Mouse (Mus musculus) ovary, adult 18-20 months (tissue): ENCODE measurements around the gene Faap20.

ENCODE experiments used
- DNase-seq: peaks from one replicate; pipeline ENCODE4 v3.0.0; 2022; ENCODE audit warnings: low spot score, mixed read lengths

The Faap20 gene

DNA sequence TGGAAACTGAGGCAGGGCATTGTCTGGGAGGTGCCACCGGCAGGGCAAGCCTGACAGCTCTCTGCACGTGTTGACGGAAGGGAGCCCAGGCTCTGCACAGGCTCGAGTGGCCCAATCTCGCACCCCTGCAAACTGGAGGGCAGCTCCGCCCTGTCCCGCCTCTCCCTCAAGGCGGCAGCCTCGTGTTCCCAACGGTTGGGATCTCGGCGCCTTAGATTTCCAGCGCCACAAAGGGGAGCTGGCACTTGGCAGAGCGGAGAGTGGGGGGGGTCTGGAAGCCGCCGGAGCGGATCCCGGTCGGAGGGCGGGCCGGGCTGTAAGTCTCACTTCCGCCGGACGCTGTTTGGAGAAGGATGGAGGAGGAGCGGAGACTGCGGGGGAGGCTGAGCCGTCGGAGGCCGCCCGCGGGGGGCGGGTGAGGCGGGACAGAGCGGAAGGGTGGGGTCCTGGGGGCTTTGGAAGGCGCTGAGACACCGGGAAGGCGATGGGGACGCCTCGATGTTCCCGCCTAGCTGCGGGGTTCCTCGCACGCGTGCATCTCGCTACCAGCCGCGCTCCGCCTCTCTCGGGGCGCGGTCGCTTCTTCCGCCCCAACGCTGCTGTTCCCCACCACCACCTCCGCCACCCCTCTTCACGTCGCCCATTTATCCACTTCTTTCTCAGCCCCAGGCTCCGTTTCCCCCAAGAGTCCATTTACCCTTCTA lies at the start of gene Faap20:
Gene Faap20 (plus strand): TSS at position 155 of the 704 bp plus-strand sequence.
- peak; percentile 83 for DNase-seq

DNA sequence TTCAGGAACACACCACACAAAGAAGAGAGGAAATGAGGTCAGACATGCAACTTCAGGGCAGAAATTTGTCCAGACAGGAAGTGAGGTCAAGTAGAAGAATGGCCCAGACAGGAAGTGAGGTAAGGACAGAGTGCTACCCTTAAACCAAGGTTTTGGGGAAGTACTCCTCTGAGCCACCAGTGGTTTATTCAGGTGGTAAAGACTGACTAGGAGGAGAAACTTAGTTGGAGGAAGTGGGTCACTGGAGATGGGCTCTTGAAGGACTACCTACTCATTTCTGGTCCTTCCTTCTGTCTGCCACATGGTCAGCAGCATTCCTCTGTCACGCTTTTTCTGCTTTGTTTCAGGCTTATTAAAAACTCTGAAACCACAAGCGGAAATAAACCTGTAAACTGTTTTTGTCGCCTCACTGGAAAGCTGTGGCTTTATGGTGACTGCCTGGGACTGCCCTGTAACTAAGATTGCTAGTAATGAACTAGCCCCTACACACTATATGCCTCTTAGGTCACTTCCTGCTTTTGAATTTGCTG lies 48.7 kb upstream of the Faap20 start:
- no peak for DNase-seq

DNA sequence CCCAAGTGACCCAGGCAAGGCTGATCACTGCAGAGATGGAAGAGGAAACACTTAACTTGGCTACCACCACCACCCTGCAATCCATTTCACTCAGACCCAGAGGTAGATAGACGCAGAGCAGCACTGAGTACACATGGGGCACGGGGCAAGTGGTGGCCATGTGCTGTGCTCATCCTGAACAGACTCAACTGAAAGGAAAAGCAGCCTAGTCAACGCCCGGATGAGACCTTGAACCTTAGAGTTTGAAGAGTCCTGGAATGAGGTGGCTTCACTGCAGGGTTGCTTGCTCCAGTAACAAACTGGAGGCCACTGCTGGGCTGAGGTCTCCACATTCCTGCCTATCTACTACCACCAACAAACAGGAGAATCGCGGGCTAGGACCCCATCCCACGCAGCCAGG lies 47.8 kb upstream of the Faap20 start:
- no peak for DNase-seq

DNA sequence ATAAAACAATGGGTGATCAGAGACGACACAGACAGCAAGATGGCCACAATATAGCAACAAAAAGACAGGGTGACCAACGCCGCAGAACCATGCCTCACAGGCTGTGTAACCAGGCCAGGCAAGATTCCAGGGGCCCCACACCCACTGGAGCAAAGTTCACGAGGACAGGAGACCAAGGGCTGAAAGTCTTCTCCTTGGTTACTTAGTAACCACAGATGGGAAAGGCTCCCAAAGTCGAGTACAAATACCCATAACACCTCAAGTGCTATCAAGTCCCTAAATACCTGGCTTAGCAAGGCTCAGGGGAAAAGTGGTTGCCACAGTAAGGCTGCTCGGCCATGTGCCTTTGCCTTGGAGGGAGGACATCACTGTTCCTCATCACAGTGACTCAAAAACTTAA lies 43.7 kb upstream of the Faap20 start:
- DNase-seq: no peak

DNA sequence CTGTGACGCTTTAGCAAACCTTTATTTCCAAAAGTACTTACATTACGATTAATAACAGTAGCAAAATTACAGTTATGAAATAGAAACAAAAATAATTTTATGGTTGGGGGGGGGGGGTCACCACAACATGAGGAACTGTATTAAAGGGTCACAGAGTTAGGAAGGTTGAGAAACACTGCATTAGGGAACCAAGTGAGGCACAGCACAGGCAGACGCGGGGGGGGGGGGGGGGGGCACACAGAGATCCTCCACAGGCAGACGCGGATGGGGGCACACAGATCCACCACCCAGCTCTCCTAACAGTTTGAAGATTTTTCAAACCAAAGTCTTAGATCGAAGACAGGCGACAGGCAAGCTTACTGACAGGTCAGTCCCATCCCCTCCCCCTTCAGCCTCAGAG lies 43.1 kb upstream of the Faap20 start:
- DNase-seq: no peak

DNA sequence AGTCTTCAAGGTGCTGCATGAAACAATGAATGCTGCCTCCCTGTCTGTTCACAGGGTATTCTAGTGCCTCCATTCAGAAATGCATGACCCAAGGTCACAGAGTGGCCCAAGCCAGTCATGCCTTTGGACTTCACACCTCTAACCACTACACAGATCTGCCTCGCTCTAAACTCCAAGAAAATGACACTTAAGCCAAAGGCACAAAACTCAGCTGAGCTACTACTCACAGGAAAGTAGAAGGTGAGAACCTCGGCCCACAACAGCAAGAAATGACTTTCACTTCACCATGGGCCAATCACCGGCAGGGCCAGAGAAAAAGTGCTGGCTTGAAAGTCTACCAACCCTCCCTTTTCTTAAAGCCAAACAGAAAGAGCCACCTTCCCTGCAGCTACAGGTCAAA lies 41.8 kb upstream of the Faap20 start:
- DNase-seq: no peak

DNA sequence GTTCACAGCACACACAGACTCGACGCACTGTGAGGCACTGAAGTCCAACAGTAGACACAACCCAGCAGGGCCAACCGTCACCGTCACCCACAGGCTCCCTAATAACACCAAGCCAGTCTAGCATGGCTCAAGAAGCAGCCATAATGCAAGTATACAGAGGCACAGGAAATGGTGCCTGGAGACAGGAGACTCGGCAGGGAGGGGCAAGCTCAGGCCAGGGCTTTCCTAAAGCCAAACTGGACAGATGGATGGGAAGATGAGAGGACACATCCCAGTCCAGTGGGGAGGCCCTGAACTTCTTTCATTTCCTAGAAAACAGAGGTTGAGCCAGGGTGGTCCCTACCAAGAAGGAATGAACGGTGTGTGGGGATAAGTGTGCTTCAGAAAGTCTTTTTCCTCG lies 41.0 kb upstream of the Faap20 start:
- no peak for DNase-seq

DNA sequence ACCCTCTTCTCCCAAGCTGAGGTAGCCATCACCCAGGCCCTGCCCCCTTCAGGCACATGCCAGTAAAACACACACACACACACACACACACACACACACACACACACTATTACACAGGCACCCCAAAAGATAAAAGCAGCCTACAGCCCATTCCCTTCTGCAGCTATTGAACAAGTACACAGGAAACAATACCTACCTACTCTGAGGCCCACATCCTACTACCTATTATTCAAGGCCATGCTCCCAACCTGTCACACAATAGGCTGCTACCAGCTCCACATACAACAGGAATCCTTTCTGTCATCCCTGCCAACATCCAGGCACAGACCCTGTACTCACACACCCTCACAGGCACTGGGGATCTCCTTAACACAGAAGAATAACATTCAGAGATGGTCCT lies 40.5 kb upstream of the Faap20 start:
- no peak for DNase-seq

DNA sequence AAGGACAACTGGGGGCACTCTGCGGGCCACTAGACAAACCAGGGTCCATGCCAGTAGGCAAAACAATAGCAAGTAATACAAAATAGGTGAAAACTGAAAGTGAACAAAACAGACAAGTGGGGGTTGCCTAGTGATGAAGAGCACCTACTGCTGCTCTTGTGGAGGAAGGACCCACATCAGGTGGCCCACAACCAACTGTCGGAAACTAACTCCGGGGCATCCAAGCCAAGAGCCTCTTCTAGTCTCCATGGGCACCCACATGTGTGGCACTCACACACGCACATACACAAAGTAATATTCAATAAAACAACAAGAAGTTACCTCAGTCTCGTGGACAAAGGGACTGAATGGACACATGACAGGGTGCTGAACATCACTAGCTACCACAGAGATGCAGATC lies 40.1 kb upstream of the Faap20 start:
- DNase-seq: no peak

DNA sequence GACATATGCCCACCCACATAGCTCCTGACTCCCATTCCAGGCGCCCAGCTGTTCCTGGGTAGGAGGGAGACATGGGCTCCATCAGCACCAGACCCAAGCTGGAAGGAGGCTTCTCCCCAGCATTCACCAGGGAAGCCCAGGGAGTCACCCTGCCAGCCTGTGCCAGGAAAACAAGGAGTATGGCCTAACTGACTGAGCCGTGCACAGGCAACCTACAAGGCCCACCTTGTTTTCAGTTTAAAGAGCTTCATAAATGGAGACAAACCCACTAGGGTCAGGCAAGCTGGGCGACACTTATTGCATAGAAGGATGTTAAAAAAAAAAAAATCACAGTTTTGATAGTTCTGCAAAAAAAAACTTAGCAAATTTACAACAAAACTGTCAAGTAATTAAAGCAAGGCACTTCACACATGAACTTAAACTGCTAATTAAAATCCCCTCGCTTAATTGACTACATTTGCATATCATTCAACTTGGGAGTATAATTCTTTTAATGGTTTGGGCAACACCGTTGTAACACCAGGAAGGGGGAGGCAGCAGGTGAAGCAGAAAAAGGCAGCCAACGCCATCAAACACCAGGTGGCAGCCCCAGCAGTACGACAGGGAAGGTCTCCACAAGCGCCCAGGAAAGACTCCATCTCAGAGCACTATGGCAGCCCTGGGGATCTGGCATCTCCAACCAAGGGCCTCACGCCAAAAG lies 36.4 kb upstream of the Faap20 start:
- DNase-seq: no peak

DNA sequence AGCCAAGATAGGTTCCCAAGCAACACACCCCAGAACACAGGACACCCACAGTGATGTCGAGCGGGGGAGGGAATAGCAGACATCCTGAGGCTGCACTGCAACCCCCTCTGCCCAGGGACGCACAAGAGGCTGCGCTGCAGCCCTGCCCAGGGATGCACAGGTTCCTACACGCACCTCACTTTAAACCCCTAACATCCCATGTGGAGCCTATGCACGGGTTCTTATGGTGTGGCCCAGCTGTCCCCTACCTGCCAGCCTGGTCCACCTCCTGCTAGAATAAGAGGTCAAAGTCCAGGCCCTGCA lies 35.9 kb upstream of the Faap20 start:
- DNase-seq: no peak

DNA sequence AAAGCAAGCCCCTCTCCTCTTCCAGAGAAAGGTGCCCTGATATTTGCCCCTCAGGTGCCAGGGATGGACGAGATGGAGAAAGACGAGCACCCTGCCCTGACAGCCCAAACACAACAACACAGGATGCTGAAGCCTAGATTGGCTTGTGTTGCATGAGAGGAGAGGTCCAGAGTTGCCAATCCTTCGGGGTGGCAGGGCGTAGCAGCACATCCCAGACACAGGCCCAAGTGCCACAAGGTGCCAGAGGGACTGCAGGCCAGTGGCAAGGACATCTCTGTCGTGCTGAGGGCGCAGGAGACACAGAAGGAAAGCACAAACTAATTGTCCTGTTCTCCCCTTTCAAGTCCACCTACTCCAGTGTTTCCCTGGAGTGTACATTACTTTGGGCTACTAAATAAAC lies 35.4 kb upstream of the Faap20 start:
- DNase-seq: no peak

DNA sequence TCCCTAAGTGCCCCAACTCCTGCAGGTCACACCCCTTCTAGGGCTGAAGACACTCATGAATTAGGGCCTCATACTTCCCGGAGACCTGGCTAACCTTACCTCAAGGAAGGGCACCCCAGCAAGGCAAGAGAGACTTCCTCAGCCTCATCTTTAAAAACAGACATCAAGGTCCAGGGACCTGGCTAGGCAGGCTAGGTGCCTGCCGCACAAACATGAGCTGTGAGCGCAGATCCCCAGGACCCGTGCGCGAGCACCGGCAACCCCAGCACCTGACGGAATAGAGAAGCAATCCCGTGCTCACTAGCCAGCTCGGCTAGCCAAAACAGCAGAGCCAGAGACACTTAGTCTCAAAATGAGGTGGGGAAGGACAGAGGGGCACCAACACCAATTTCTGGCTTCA lies 34.8 kb upstream of the Faap20 start:
- DNase-seq: no peak

DNA sequence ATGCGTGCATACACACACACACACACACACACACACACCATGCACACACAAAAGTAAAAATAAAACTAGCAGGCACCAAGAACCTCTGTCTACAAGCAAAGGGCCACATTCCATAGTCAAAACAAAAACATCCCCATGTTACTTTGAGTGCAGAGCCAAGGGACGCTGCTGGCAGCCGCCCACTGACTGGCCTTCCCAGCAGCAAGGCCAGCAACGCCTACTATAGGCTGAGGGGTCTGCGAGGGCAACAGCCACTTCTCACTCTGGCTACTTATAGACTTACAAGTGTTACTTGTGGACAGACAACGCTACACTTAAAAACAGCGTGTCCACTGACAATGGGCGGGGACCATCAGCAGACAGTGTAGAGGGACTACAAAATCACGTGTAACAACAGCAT lies 34.4 kb upstream of the Faap20 start:
- peak; percentile 73 for DNase-seq

DNA sequence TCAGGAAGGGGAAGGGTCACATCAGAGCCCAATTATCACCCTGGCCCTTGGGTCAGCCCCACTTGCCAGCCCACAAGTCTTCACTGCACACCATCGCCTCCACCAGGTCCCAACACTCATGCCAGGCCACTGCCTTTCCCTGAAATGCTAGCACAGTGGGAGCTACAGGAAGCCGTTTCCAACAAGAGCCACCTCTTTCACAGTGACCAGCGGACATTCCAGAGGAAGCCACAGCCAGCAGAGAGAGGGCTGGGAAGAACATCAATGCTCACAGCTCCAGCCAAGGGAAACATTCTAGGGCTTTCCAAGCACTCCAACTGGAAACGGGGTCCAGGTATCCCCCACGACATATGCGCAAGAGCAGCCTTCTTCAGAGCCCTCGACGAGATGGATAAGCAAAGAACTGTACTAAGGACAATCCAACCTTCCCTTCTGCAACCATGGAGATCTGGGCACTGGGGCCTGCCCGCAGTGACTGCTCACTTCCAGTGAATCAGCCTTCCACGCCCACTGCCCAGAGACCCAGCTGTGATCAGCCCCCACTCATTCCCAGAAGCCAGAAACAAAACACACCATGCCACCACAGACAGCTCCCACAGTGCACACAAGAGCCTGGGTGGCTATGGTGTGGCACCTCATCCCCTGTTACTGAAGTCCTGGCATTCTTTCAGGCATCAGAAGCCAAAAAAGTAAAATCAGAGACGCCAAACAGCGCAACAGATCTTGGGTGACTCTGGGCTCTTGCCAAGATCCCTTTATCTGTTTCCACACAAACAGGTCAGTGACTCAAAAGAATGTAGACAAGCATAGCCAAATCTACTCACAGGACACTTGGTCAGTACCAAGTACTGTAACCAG lies 33.6 kb upstream of the Faap20 start:
- DNase-seq: peak; percentile 53

DNA sequence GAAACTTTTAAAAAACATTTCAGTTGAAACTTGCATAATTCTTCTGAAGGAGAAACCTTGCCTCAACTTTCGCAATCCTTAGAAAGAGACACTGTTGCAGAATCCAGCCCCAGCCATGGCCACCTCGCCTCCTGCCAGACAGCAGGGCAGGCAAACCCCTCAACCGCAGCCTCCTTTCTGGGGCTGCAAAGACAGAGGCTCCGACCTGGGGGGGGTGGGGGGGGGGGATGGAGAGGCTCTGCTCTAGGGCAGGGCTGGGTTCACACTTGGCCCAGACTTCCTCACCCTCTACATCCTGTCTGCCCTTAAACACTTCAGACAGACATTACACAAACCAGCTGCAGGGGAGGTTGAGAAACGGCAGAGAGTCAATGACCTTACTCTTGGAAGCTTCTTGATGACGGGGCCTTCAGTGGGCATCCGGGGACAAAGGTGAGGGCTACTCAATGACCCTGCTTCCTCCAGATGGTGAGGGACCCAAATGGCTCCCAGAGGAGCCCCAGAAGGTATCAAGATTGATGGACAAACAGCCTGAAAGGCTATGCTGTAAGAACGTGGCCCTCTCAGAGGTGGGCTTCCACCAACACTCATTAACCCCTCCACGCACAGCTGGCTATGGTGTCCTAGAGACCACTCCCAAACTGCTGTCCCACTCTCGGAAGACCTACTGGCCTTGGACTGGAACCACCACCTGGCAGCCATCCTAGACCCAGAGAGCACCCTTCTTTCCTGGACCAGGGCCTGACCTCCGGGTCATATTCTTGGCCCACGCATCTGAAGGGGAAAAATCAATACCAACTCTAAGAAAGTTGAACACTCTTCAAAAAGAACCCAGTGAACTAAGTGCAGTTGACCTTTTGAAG lies 32.1 kb upstream of the Faap20 start:
- DNase-seq: no peak

DNA sequence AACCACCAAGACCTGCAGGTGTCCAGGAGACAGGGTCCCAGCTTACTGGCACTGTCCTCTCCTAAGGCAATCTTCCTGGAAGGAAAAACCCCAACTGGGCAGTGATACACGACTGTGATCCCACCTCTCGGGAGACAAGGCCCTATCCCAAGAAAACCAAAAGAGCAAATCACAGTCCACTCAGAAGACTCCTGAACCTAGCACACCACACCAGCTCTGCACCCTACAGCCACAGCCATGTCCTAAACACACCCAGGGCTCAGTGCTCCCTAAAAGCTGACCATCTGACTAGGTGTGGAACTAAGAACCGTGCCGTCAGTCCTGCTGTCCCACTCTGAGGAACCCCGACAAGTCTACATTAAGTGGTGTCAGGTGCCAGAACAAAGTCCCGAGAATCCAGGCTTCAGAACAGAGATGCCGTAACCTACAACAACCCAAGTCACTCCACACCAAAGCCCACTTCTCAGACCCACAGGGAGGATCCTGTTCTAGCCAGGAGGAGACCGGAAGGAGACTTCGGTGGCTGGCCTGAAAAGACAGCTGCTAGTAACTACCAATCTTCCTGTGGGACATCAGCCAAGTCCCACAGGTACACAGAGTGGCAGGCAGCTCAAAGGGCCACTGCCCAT lies 31.4 kb upstream of the Faap20 start:
- no peak for DNase-seq

DNA sequence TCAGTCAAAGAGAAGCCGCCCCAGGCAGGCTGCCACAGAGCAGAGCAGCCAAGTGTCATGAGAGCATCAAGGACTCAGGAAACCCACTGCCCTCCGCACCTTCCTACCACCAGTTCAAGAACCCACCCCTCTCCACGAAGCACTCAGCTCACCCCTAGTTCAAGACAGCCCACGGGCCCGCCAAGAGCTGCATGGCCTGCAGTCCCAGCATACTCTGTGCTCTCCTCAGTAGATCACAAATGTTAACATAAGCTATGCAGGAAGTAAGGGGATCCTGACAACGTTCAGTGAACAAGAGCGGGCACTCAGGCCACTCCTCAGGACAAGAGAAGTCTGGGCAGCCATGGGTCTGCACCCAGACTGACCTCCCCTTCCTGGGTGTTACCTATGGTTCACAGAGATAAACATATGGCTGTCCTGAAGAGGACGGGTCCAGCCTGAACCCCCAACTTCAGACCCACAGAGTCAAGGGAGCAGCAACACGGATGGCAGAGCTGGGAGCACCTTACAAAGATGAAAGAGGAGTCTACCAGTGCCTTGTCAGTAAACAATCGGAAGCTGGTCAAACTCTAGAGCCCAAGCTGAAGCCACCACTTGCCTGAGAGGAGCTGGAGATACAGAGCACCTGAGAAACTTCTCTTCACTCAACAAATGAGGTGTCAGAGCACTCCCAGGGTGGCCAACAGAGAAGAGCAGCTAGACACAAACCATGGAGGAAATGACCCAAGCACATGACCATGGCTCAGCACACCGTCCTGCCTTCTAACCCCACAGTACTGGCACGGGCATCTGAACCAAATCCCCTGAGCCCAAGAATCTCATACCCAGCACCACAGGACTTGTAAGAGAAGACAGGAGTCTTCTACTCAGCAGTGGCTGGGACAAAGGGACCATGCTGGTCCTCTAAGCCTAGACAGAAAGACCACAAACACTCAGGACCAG lies 30.1 kb upstream of the Faap20 start:
- DNase-seq: no peak

DNA sequence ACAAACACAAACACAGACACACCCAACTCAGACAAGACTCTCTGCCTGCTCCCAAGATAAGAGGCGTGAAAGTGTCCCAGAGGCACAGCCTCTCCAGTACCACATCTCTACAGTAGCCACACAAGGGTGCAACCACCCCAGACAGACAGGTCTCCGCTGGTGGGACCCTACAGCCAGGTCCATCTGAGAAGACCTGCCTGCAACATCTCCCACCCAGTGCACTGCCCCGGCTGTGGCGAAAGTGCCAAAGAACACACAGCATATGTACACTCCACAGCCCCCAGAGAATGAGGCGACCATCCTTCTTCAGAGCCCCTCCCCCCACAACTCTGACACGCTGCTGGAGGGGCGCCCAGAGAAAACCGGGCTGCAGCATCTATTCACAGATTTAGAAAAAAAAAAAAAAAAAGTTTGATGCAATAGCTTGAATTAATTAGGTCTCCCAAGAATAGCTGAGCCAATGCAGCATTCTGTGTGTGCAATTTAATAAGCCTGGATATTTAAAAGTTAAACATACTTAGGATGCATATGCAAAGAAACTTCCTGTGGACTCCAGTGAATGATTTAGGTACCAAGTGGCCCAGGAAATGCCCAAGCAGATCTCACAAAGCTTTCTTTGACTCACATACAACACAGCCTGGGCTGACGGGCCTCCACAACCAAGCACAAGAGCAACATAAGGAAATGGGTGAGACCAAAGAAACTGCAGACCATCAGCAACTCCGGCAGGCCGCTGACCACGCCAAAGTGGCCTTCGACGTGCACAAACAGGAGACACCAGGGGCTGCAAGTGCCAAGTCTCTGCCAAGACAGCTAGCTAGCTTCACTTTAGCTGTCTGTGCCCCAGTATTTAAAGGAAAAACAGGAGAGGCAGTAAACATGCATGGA lies 29.1 kb upstream of the Faap20 start:
- no peak for DNase-seq
